Mouse (Mus musculus): ENCODE data around the gene Tspyl4.

DNA sequence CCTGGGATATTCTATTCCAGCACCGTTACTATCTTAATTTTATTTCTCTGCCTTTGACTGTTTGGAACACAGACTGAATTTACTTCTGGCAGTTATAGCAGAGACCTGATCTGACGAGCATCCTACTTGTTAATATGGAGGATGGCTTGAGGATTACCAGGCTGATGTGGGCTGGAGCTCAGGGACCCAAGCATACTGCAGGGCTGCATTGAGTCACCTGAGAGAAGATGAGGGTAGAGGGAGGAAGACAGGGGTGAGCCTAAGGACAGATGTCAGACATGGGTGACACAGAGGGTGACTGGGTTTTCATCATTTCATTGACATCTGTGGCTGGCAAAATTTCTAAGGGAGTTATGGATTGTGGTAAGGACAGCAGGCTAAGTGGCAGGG, 20.0 kb downstream of the Tspyl4 start:
- TF ChIP-seq CTCF (IDR thresholded peaks at IDR 0.05; ENCODE audit: low read depth) (no peak), EP300 (optimal IDR thresholded peaks at IDR 0.05) (no peak)

Measured in stomach, postnatal 0 days (tissue).